Mouse (Mus musculus) ovary, adult 18-20 months (tissue): ENCODE measurements around the gene Cldn6.

ENCODE experiments used
- DNase-seq: peaks from one replicate; pipeline ENCODE4 v3.0.0; 2022; ENCODE audit warnings: low spot score, mixed read lengths

Cldn6 gene

DNA sequence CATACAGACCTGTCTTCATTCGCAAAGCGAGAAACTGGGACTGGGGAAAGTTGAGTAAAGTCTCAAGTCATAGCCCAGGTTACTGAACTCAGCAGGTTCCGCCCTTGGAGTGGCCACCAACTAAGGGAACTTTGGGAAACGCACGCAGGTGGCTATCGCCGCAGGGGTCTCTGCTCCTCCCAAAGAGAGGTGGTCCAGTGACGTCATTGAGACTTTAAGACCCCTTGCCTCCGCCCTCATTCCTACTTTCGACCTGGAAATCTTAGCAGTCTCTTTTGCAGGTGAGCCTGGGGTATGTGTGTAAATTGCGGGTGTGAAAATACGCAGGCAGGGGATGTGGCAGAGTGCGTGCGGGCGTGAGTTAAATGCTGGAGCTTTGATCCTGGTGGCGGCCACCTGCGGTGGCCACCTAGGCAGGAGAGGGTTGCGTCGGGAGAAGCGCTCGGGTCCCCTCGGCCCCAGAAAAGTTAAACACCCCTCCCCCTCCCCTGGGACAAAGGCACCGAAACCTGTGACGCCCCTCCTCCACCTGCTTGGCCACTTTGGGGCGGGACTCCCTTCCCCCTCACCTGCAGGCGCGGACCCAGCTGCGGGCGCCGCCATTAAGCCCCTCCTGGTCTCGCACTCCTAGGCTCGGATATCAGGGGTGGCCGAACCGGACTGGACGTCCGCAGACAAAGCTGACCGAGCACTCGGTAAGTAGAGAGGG is at the start of gene Cldn6:
Cldn6 (plus strand) TSS at position 123 of the 709 bp plus-strand sequence.
- DNase-seq = no peak

- DNase-seq = peak; percentile 41
Observed at GRCm38 (mm10) chr17:23630195-23631020, 48.6 kb upstream of the Cldn6 start.

GRCm38 (mm10) chr17:23631241-23631640 is 47.8 kb upstream of the Cldn6 start:
- no peak for DNase-seq

- DNase-seq = no peak
Observed at GRCm38 (mm10) chr17:23644613-23645495, 34.2 kb upstream of the Cldn6 start, which contains the start of gene Mmp25. Gene Mmp25, minus strand, starts transcription at chr17:23645277.

DNA sequence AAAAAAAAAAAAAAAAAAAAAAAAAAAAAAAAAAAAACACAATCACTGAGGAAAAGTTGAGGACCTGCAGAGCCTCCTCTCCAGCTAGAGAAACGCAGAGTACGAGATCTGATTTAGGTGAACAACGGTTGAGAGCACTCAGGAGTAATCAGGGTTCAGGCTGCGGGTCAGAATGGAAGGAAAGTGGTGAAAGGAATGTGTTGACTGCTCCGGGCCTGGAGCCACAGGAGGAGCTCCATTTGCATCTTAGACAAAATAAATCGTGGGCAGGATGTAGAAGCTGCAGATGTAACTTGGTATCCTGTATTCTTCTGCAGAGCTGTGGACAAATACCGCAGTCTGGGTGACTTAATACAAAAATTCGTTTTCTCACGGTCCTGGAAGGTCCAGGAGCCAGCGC is 33.2 kb upstream of the Cldn6 start:
- no peak for DNase-seq

DNA sequence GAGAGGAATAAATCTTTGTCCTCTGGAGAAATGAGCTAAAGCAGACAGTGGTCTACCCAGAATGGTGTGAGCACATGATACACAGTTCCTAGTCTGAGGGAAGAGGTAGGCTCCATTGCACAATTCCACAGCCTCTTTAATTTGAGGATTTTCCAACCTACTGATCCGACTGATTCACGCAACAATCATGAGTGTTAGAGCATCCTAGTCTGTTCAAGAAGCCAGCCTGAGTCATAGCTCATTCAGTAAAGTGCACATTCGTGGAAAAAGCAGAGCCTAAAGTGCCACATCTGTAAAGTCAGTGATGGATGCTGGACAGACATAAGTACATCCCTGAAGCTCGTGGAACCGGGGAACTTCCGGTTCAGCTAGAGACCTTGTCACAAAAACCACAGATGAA is 27.7 kb upstream of the Cldn6 start:
- no peak for DNase-seq

DNA sequence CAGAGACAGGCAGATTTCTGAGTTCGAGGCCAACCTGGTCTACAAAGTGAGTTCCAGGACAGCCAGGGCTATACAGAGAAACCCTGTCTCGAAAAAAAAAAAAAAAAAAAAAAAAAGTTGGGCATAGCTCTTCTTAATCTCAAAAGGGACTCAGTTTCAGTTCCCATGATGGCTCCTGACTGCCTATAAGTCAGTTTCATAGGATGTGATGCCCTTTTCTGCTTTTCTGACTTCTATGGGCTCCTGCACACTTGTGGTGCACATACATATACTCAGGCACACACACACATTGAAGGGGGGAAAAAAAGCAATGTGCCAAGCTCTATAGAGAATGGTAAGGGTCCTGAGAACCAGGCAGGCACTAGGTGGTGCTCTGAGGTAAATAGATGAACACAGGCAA is 25.7 kb upstream of the Cldn6 start:
- DNase-seq = no peak

- DNase-seq = no peak
Observed at GRCm38 (mm10) chr17:23654001-23654400, 25.0 kb upstream of the Cldn6 start.

- DNase-seq = no peak
Observed at GRCm38 (mm10) chr17:23654410-23654809, 24.6 kb upstream of the Cldn6 start.

GRCm38 (mm10) chr17:23658450-23658849 is 20.6 kb upstream of the Cldn6 start:
- DNase-seq = no peak

DNA sequence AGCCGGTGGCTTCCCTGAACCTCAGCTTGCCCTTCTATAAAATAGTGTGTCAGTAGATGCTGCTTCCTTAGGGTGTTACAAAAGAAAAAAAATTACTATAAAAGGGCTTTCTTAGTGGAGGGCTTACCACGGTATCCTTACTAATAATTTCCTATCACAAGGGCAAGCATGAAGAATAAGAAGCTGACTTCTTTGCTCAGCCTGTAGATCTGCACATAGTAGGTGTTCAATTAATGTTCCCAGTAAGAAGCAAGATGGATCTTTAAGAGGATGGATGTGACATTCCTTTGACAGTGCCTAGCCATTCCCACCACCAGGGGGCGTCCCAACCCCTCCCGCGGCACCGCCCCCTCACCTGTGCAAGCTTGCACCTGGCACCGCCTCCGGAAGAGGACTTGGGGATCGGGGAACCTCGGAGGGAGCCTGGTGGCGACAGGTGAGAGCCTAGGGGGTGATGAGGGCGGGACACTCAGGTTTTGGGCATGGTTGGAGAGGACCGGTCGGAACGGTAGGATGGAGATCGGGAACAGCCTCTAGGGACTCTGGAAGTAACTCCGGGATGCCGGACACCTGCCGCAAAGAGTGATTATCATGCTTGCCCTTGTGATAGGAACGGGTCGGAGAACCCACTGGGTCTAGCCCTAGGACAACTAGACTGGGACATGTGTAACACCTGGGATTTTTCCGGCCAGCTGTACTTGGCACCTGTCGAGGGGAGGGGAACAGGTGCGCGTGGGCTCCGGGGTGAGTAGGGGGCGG is 18.8 kb upstream of the Cldn6 start, which contains the start of gene Bicdl2:
Bicdl2 (plus strand) TSS at position 390 of the 759 bp plus-strand sequence.
- DNase-seq = no peak

- DNase-seq = no peak
Observed at GRCm38 (mm10) chr17:23660876-23661200, 18.2 kb upstream of the Cldn6 start.

DNA sequence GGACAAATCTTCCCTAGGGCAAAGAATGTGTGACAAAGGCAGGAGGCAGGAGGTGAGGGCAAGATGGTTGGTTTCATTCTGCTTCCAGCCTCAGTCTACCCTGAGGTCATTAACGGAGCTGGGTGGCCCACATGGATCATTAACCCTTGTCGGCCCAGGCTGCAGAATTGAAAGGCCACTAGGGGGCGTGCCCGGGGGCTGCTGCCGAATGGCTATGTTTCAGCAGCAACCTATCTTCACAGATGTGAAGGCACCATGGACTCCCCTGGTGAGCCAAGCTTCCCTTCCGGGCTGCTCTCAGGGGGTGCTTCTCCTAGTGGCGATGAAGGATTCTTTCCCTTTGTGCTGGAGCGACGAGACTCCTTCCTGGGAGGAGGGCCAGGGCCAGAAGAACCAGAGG is 17.5 kb upstream of the Cldn6 start:
- DNase-seq = no peak

GRCm38 (mm10) chr17:23664556-23665021 is 14.5 kb upstream of the Cldn6 start:
- DNase-seq = no peak

- no peak for DNase-seq
Observed at GRCm38 (mm10) chr17:23665511-23665910, 13.5 kb upstream of the Cldn6 start.

DNA sequence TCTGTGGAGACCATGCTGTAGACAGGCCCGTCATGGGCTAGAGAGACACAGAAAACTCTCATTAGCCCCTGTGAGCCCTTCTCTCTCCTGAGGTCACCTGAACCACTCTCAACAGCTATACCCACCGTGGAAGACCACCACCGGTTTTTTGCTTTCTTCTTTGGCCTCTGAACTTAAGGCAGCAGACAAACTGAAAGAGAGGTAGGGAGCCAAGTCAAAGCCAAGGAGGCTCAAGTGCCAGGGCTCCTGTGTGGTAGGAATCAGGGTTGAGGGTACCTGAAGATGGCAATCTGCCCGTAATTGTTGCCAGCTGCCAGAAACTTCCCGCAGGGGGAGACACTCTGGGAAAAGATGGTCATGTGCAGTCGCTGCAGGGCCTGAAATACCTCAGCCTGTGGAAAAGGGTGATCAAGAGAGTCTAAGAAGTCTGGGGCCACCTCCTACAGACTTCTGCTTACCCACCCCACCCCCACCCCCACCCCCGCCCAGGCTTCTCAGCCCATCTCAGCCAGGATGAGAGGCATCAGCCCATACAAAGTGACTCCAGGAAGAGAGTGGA is 8.5 kb upstream of the Cldn6 start:
- no peak for DNase-seq

GRCm38 (mm10) chr17:23671519-23671918 is 7.5 kb upstream of the Cldn6 start:
- DNase-seq = no peak

GRCm38 (mm10) chr17:23672761-23673160 is 6.3 kb upstream of the Cldn6 start:
- no peak for DNase-seq

GRCm38 (mm10) chr17:23673424-23674073 is 5.5 kb upstream of the Cldn6 start, which contains the start of the genes Hcfc1r1 and Thoc6:
Gene Hcfc1r1, plus strand, starts transcription at chr17:23673596.
Gene Thoc6, minus strand, starts transcription at chr17:23673882.
- DNase-seq = peak; percentile 89

GRCm38 (mm10) chr17:23674271-23674952 is 4.6 kb upstream of the Cldn6 start:
- no peak for DNase-seq
